Mouse (Mus musculus): ENCODE measurements at regions not wholly inside any gene's neighbourhood (a gene's known extent, or its start where the extent isn't known, plus 50 kb on each side); places are given as distances from the start of the nearest gene placed in this dataset.
"Not testable (repeated sequence)": the region's sequence is repeated elsewhere in the genome, so short reads cannot be mapped to it uniquely, and the experiment has no call there.

DNA sequence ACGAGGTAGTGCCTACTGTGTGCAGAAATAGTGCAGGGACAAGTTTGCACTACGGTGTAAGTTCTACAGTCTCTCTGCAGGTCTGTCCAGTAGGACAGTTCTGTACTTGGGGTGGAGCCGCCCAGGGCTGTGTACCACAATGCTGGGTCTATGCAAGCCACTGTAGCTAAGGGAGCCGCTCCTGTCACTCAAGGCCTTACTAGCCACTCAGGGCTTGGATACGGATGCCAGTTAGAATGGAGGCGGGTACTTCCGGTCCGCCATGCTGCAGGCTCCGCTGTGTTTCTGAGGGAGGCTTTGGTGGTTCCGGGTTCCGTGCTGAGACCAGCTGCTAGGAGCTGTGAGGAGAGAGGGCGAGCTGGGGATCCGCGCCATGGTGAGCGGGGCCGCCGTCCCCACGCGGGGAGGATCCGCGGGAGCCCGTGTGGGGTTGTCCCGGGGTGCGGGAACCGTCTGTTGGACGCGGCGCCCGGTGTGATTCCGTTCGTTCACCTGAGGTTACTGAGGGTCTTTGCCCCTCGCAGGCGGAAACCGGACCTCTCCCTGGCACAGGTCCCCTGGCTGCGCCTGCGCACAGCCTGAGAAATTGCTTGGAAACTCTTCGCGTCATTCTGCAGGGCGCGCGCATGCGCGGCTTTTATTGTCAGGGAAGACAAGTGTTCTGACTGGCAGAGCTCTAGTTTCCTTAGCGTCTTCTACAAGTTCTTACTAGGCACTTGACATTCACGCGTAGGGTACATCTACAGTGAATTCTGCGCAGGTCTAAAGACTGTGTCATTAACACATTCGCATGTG is 51.0 kb upstream of the Zfp873 start:
- H3K4me1 ChIP-seq (ENCODE audit: control insufficient read depth in 1 of 2, insufficient read depth in 2 of 2); H3K27ac ChIP-seq (ENCODE audit: insufficient read depth, low read depth); H3K27me3 ChIP-seq (replicated peaks); H3K79me2 ChIP-seq (replicated peaks; ENCODE audit: control insufficient read depth, extremely low read depth, insufficient read depth, poor library complexity, severe bottlenecking); H3K36me3 ChIP-seq (replicated peaks in 1 of 2; ENCODE audit: control insufficient read depth in 1 of 2, insufficient read depth in 1 of 2, low read length in 1 of 2); dilution Hi-C loops (cut with MboI; ENCODE audit: extremely low pct_ligation_motif_present, extremely low pct_unique_long_range_greater_than_20kb, low sequenced_read_pairs); in situ Hi-C loops (cut with MboI; ENCODE audit: low pct_ligation_motif_present, low pct_unique_long_range_greater_than_20kb, low sequenced_read_pairs); H3K9me3 ChIP-seq (replicated peaks; ENCODE audit: low read length): not testable (repeated sequence)
- DNase-seq (ENCODE audit: extremely low read depth) = peak; percentile 88
- Histone ChIP-seq H3K4me3 (replicated peaks in 1 of 3; ENCODE audit: low read depth in 2 of 3, low read length in 2 of 3, poor library complexity in 1 of 3) (peak overlapping the region; percentile 37 to 60 (median 58)), H3K4me2 (ENCODE audit: insufficient read depth, low read depth, poor library complexity, severe bottlenecking) (peak overlapping the region; percentile 84; the same call in 1 of the 2 replicates), H3K9ac (ENCODE audit: insufficient read depth, low read depth) (peak overlapping the region; percentile 74)
- TF ChIP-seq NRF1 (IDR thresholded peaks at IDR 0.05; ENCODE audit: low read depth, low read length) = peak; percentile 78
- 0 out of 2 replicates have a peak, but pooled peaks have one; percentile 36 for TF ChIP-seq POLR2A (IDR thresholded peaks at IDR 0.05; ENCODE audit: low read depth, low read length)
- TF ChIP-seq ELF1 (IDR thresholded peaks at IDR 0.05; ENCODE audit: low read depth, low read length) = 0 out of 2 replicates have a peak, but pooled peaks have one; percentile 15
